Mouse (Mus musculus) limb, embryonic 10.5 days (tissue): ENCODE results near the gene Ubap2l. TPM values are rescaled to one million over a fixed set of nuclear protein-coding genes. Genes with fewer than 3 reads are reported as not detected.
A peak's percentile ranks its signal among the peaks of the same experiment; 100 is the strongest.

Experiments
- DNase-seq: peaks from one replicate; pipeline ENCODE4 v3.0.0-alpha.2; 2017; ENCODE audit warnings: low spot score
- H3K27ac ChIP-seq: fragments of 300-500 bp; sonication (generic); 2 replicates; pipeline ENCODE4 v1.5.1; 2016; ENCODE audit warnings: mild to moderate bottlenecking
- H3K27me3 ChIP-seq: fragments of 300-500 bp; sonication (generic); 2 replicates; pipeline ENCODE4 v1.6.1; 2016; ENCODE audit warnings: low read depth, mild to moderate bottlenecking; ENCODE audit not compliant: poor library complexity, severe bottlenecking
- H3K36me3 ChIP-seq: fragments of 300-500 bp; sonication (generic); 2 replicates; pipeline ENCODE4 v1.6.1; 2016; ENCODE audit warnings: mild to moderate bottlenecking, moderate library complexity
- H3K4me1 ChIP-seq: fragments of 300-500 bp; sonication (generic); 2 replicates; pipeline ENCODE4 v1.6.1; 2016
- H3K4me3 ChIP-seq: fragments of 300-500 bp; sonication (generic); 2 replicates; pipeline ENCODE4 v1.5.1; 2016; ENCODE audit warnings: mild to moderate bottlenecking, moderate library complexity
- H3K9me3 ChIP-seq: fragments of 300-500 bp; sonication (generic); replicated peaks from 2 replicates; pipeline ENCODE4 v1.6.1; 2016; ENCODE audit warnings: mild to moderate bottlenecking
- WGBS: fragments of 180-500 bp; shearing (Covaris S2); methylation state at CpG from one replicate; pipeline ENCODE4 v1.1.7; 2016; 5-methylcytosine and 5-hydroxymethylcytosine counted together
- polyA plus RNA-seq: library from polyadenylated mRNA; unstranded; fragments of >200 nt; fragmentation: Nextera tagmentation; extraction: Ambion mirVana; gene quantifications from 2 replicates; pipeline ENCODE4 v1.2.1, GENCODE M21; 2016

Ubap2l gene
- polyA plus RNA-seq = 234 and 244 TPM in 2 replicates

- Histone ChIP-seq H3K9me3 (no peaks in the 10 kb centered on the region), H3K36me3 (peaks cover 53% of the 10 kb centered on the region), H3K27me3 (no peaks in the 10 kb centered on the region), H3K27ac (peak within 1 kb of the TSS; percentile 98), H3K4me1 (peaks cover 21% of the 10 kb centered on the region), H3K4me3 (peak within 1 kb of the TSS; percentile 94)
- WGBS = under 1% methylated on average over 81 of the region's 81 CpGs
- peak; percentile 100 for DNase-seq
Measured at GRCm38 (mm10) chr3:90052351-90053241, at the start of gene Ubap2l. Ubap2l (minus strand) TSS chr3:90052628.

- DNase-seq = no peak
- WGBS = 97% methylated on average over 2 of the region's 2 CpGs
Measured at GRCm38 (mm10) chr3:90101673-90102072, 49.2 kb upstream of the Ubap2l start.

GRCm38 (mm10) chr3:90101010-90101409 is 48.6 kb upstream of the Ubap2l start:
- H3K4me1 ChIP-seq = no peaks in the 10 kb centered on the region
- H3K27ac ChIP-seq = no peak overlapping the region
- 91% methylated on average over 3 of the region's 3 CpGs for WGBS
- DNase-seq = no peak
- no peaks in the 10 kb centered on the region for H3K9me3 ChIP-seq
- H3K36me3 ChIP-seq = peaks cover 69% of the 10 kb centered on the region
- H3K27me3 ChIP-seq = no peaks in the 10 kb centered on the region
- H3K4me3 ChIP-seq = no peak overlapping the region

More at GRCm38 (mm10) chr3:90101673-90102072, 49.2 kb upstream of the Ubap2l start:
- Histone ChIP-seq H3K27ac (no peak overlapping the region), H3K4me1 (no peaks in the 10 kb centered on the region), H3K27me3 (no peaks in the 10 kb centered on the region), H3K9me3 (no peaks in the 10 kb centered on the region), H3K4me3 (no peak overlapping the region), H3K36me3 (peaks cover 63% of the 10 kb centered on the region)

- Histone ChIP-seq H3K27ac (no peak overlapping the region), H3K36me3 (peaks cover 93% of the 10 kb centered on the region), H3K9me3 (no peaks in the 10 kb centered on the region), H3K4me3 (no peak overlapping the region), H3K4me1 (no peaks in the 10 kb centered on the region), H3K27me3 (no peaks in the 10 kb centered on the region)
- DNase-seq = no peak
- WGBS = 91% methylated on average over 5 of the region's 5 CpGs
Measured at GRCm38 (mm10) chr3:90097928-90098327, 45.5 kb upstream of the Ubap2l start.

- H3K4me3 ChIP-seq = no peak overlapping the region
- WGBS = 95% methylated on average over 3 of the region's 3 CpGs
- H3K27me3 ChIP-seq = no peaks in the 10 kb centered on the region
- H3K36me3 ChIP-seq = peaks cover 100% of the 10 kb centered on the region
- H3K9me3 ChIP-seq = no peaks in the 10 kb centered on the region
- no peak for DNase-seq
- H3K4me1 ChIP-seq = no peaks in the 10 kb centered on the region
- H3K27ac ChIP-seq = no peak overlapping the region
Measured at GRCm38 (mm10) chr3:90094453-90094852, 42.0 kb upstream of the Ubap2l start.

- WGBS = 90% methylated on average over 6 of the region's 6 CpGs
- no peaks in the 10 kb centered on the region for H3K9me3 ChIP-seq
- peaks cover 100% of the 10 kb centered on the region for H3K36me3 ChIP-seq
Measured at GRCm38 (mm10) chr3:90090892-90091291, 38.5 kb upstream of the Ubap2l start.

GRCm38 (mm10) chr3:90088617-90089016 is 36.2 kb upstream of the Ubap2l start:
- Histone ChIP-seq H3K36me3 (peaks cover 100% of the 10 kb centered on the region), H3K9me3 (no peaks in the 10 kb centered on the region), H3K27me3 (no peaks in the 10 kb centered on the region), H3K27ac (no peak overlapping the region), H3K4me1 (peaks cover 10% of the 10 kb centered on the region), H3K4me3 (no peak overlapping the region)
- no peak for DNase-seq
- WGBS = 95% methylated on average over 2 of the region's 2 CpGs

More at GRCm38 (mm10) chr3:90090892-90091291, 38.5 kb upstream of the Ubap2l start:
- no peaks in the 10 kb centered on the region for H3K4me1 ChIP-seq
- no peak overlapping the region for H3K27ac ChIP-seq
- no peak overlapping the region for H3K4me3 ChIP-seq
- no peak for DNase-seq
- no peaks in the 10 kb centered on the region for H3K27me3 ChIP-seq

GRCm38 (mm10) chr3:90086068-90086467 is 33.6 kb upstream of the Ubap2l start:
- DNase-seq = no peak
- Histone ChIP-seq H3K4me3 (no peak overlapping the region), H3K4me1 (peaks cover 33% of the 10 kb centered on the region), H3K36me3 (peaks cover 96% of the 10 kb centered on the region), H3K9me3 (no peaks in the 10 kb centered on the region), H3K27ac (no peak overlapping the region), H3K27me3 (no peaks in the 10 kb centered on the region)
- 93% methylated on average over 5 of the region's 5 CpGs for WGBS

GRCm38 (mm10) chr3:90085281-90085680 is 32.9 kb upstream of the Ubap2l start:
- no peaks in the 10 kb centered on the region for H3K9me3 ChIP-seq
- no peak for DNase-seq
- H3K36me3 ChIP-seq = peaks cover 88% of the 10 kb centered on the region
- 93% methylated on average over 6 of the region's 6 CpGs for WGBS
- no peak overlapping the region for H3K4me3 ChIP-seq
- H3K4me1 ChIP-seq = peaks cover 36% of the 10 kb centered on the region
- H3K27ac ChIP-seq = no peak overlapping the region
- H3K27me3 ChIP-seq = no peaks in the 10 kb centered on the region

- Histone ChIP-seq H3K27ac (no peak overlapping the region), H3K4me3 (no peak overlapping the region), H3K27me3 (no peaks in the 10 kb centered on the region), H3K9me3 (no peaks in the 10 kb centered on the region), H3K4me1 (peaks cover 36% of the 10 kb centered on the region), H3K36me3 (peaks cover 84% of the 10 kb centered on the region)
- no peak for DNase-seq
- WGBS = 91% methylated on average over 4 of the region's 4 CpGs
Measured at GRCm38 (mm10) chr3:90084790-90085189, 32.4 kb upstream of the Ubap2l start.

GRCm38 (mm10) chr3:90083698-90084324 is 31.4 kb upstream of the Ubap2l start:
- Histone ChIP-seq H3K9me3 (no peaks in the 10 kb centered on the region), H3K4me1 (peaks cover 40% of the 10 kb centered on the region), H3K27me3 (no peaks in the 10 kb centered on the region), H3K4me3 (no peak overlapping the region), H3K27ac (no peak overlapping the region), H3K36me3 (peaks cover 74% of the 10 kb centered on the region)
- 65% methylated on average over 3 of the region's 3 CpGs for WGBS
- DNase-seq = no peak

- no peaks in the 10 kb centered on the region for H3K9me3 ChIP-seq
- peaks cover 66% of the 10 kb centered on the region for H3K36me3 ChIP-seq
- H3K4me1 ChIP-seq = peaks cover 46% of the 10 kb centered on the region
- H3K27ac ChIP-seq = no peak overlapping the region
- WGBS = 80% methylated on average over 5 of the region's 5 CpGs
- no peaks in the 10 kb centered on the region for H3K27me3 ChIP-seq
- H3K4me3 ChIP-seq = 0 out of 2 replicates have a peak overlapping the region, but pooled peaks have one; percentile 7
- DNase-seq = no peak
Measured at GRCm38 (mm10) chr3:90083034-90083433, 30.6 kb upstream of the Ubap2l start.
